Mouse (Mus musculus): ENCODE results near the gene Spen. TPM values are rescaled to one million over a fixed set of nuclear protein-coding genes. Genes with fewer than 3 reads are reported as not detected.

Gene Spen
- polyA plus RNA-seq, 1 experiment, result 56.0 TPM

- TF ChIP-seq POLR2A (IDR thresholded peaks at IDR 0.05; ENCODE audit: low read depth, low read length), result no peak
- TF ChIP-seq CTCF (IDR thresholded peaks at IDR 0.05; ENCODE audit: extremely low read depth, insufficient read length, insufficient replicate concordance, low read depth, low read length), result no peak
- Histone ChIP-seq H3K27me3 (ENCODE audit: control insufficient read depth, insufficient read depth, low read length) (peaks cover 6% of the 10 kb centered on the region; the same call in 1 of the 2 replicates), H3K36me3 (ENCODE audit: control insufficient read depth, insufficient read depth, low read length) (no peaks in the 10 kb centered on the region), H3K27ac (ENCODE audit: insufficient read depth, low read depth, low read length) (peak overlapping the region; percentile 32; the same call in 1 of the 2 replicates), H3K4me1 (ENCODE audit: control insufficient read depth, insufficient read depth, insufficient read length, low read length) (peaks cover 9% of the 10 kb centered on the region), H3K4me3 (ENCODE audit: low read depth, low read length) (peak overlapping the region; percentile 57)
- 8% methylated on average over 36 of the region's 36 CpGs for WGBS
These were observed 112.6 kb downstream of the Spen start for GRCm38 (mm10) chr4:141425484-141426479.

- Histone ChIP-seq H3K4me3 (ENCODE audit: low read depth, low read length) (no peak overlapping the region), H3K27ac (ENCODE audit: insufficient read depth, low read depth, low read length) (no peak overlapping the region), H3K27me3 (ENCODE audit: control insufficient read depth, insufficient read depth, low read length) (peaks cover 6% of the 10 kb centered on the region; the same call in 1 of the 2 replicates), H3K4me1 (ENCODE audit: control insufficient read depth, insufficient read depth, insufficient read length, low read length) (peaks cover 13% of the 10 kb centered on the region), H3K36me3 (ENCODE audit: control insufficient read depth, insufficient read depth, low read length) (no peaks in the 10 kb centered on the region)
- 87% methylated on average over 13 of the region's 13 CpGs for WGBS
- TF ChIP-seq CTCF (IDR thresholded peaks at IDR 0.05; ENCODE audit: extremely low read depth, insufficient read length, insufficient replicate concordance, low read depth, low read length), result no peak
- TF ChIP-seq POLR2A (IDR thresholded peaks at IDR 0.05; ENCODE audit: low read depth, low read length), result no peak
These were observed 114.5 kb downstream of the Spen start for GRCm38 (mm10) chr4:141423691-141424431.

GRCm38 (mm10) chr4:141423288-141423687 lies 115.1 kb downstream of the Spen start:
- TF ChIP-seq POLR2A (IDR thresholded peaks at IDR 0.05; ENCODE audit: low read depth, low read length) (no peak), CTCF (IDR thresholded peaks at IDR 0.05; ENCODE audit: extremely low read depth, insufficient read length, insufficient replicate concordance, low read depth, low read length) (no peak)
- Histone ChIP-seq H3K27ac (ENCODE audit: insufficient read depth, low read depth, low read length) (no peak overlapping the region), H3K27me3 (ENCODE audit: control insufficient read depth, insufficient read depth, low read length) (peaks cover 6% of the 10 kb centered on the region; the same call in 1 of the 2 replicates), H3K4me1 (ENCODE audit: control insufficient read depth, insufficient read depth, insufficient read length, low read length) (peaks cover 13% of the 10 kb centered on the region), H3K4me3 (ENCODE audit: low read depth, low read length) (no peak overlapping the region), H3K36me3 (ENCODE audit: control insufficient read depth, insufficient read depth, low read length) (no peaks in the 10 kb centered on the region)
- WGBS, result 84% methylated on average over 5 of the region's 5 CpGs

- peak overlapping the region; percentile 49 for H3K27ac ChIP-seq (ENCODE audit: insufficient read depth, low read depth, low read length)
These were observed 115.6 kb downstream of the Spen start for GRCm38 (mm10) chr4:141422841-141423240.

DNA sequence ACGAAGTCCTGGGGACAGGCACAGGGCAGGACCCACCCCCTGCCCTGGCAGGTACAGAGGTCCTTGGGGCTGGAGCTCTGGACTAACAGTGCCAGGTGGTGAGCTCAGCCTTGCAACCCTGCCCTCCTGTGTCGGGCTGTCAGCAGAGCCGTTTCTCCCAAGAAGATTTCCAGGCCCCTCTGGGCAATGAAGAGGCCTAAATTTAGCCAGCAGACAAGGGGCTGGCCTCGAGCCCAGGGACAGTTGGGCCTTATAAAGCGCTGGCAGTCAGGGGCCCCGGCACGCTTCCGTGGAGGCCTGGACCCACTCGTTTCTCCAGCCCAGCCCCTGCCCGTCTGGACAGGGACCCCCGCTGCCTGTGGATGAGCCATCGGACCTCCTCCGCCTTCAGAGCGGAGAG lies 117.0 kb downstream of the Spen start:
- peak overlapping the region; percentile 46 for H3K4me3 ChIP-seq (ENCODE audit: low read depth, low read length)
- WGBS, result 63% methylated on average over 14 of the region's 14 CpGs

More at GRCm38 (mm10) chr4:141422841-141423240, 115.6 kb downstream of the Spen start:
- Histone ChIP-seq H3K36me3 (ENCODE audit: control insufficient read depth, insufficient read depth, low read length) (no peaks in the 10 kb centered on the region), H3K4me3 (ENCODE audit: low read depth, low read length) (peak overlapping the region; percentile 46), H3K4me1 (ENCODE audit: control insufficient read depth, insufficient read depth, insufficient read length, low read length) (peaks cover 13% of the 10 kb centered on the region), H3K27me3 (ENCODE audit: control insufficient read depth, insufficient read depth, low read length) (peaks cover 6% of the 10 kb centered on the region; the same call in 1 of the 2 replicates)
- WGBS, result 76% methylated on average over 5 of the region's 5 CpGs
- no peak for TF ChIP-seq POLR2A (IDR thresholded peaks at IDR 0.05; ENCODE audit: low read depth, low read length)
- no peak for TF ChIP-seq CTCF (IDR thresholded peaks at IDR 0.05; ENCODE audit: extremely low read depth, insufficient read length, insufficient replicate concordance, low read depth, low read length)

DNA sequence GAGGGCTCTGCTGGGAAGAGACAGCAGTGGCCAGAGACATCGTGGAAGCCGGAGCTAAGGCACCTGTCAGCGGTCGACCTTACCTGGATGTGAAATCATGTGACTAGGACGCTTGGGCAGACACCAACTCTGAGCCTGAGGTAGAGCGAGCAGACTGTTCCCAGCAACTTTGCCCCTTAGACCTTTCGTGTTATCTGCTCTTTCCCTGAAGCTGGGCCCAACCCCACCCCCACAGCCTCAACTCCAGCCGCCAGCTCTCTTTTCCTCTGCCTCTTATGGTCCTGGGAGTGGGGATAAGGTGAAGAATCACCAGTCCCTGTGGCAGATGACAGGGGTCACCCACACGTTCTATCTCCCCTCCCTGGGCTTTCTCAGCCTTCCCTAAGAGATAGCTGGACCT lies 117.5 kb downstream of the Spen start:
- Histone ChIP-seq H3K27me3 (ENCODE audit: control insufficient read depth, insufficient read depth, low read length) (peaks cover 6% of the 10 kb centered on the region; the same call in 1 of the 2 replicates), H3K4me3 (ENCODE audit: low read depth, low read length) (no peak overlapping the region), H3K36me3 (ENCODE audit: control insufficient read depth, insufficient read depth, low read length) (no peaks in the 10 kb centered on the region), H3K27ac (ENCODE audit: insufficient read depth, low read depth, low read length) (no peak overlapping the region), H3K4me1 (ENCODE audit: control insufficient read depth, insufficient read depth, insufficient read length, low read length) (peaks cover 13% of the 10 kb centered on the region)
- no peak for TF ChIP-seq CTCF (IDR thresholded peaks at IDR 0.05; ENCODE audit: extremely low read depth, insufficient read length, insufficient replicate concordance, low read depth, low read length)
- no peak for TF ChIP-seq POLR2A (IDR thresholded peaks at IDR 0.05; ENCODE audit: low read depth, low read length)
- 27% methylated on average over 9 of the region's 9 CpGs for WGBS

More for the DNA sequence above, 117.0 kb downstream of the Spen start:
- TF ChIP-seq POLR2A (IDR thresholded peaks at IDR 0.05; ENCODE audit: low read depth, low read length) (no peak), CTCF (IDR thresholded peaks at IDR 0.05; ENCODE audit: extremely low read depth, insufficient read length, insufficient replicate concordance, low read depth, low read length) (no peak)
- Histone ChIP-seq H3K27ac (ENCODE audit: insufficient read depth, low read depth, low read length) (peak overlapping the region; percentile 49), H3K4me1 (ENCODE audit: control insufficient read depth, insufficient read depth, insufficient read length, low read length) (peaks cover 13% of the 10 kb centered on the region), H3K36me3 (ENCODE audit: control insufficient read depth, insufficient read depth, low read length) (no peaks in the 10 kb centered on the region), H3K27me3 (ENCODE audit: control insufficient read depth, insufficient read depth, low read length) (peaks cover 6% of the 10 kb centered on the region; the same call in 1 of the 2 replicates)
